ENCODE assay signal across 19 mouse cellular contexts in genomic region chr5:72634791-72635271, GRCm38 (mm10). TPM values are rescaled to one million over a fixed set of nuclear protein-coding genes. Genes with fewer than 3 reads are reported as not detected.
A peak's percentile ranks its signal among the peaks of the same experiment; 100 is the strongest.
DNase-seq lines count a peak whose midpoint lies in the region; ATAC-seq and TF ChIP-seq lines count a peak whose summit lies in the region.
"Had no signal": no experiment of that assay in that cellular context is flagged by ENCODE, and none has a peak within 500 bp of the region (broad histone marks: within the 10 kb centered on the region; RNA-seq: fewer than 3 reads in every experiment).

No protein-coding gene starts in this region.

- H3K9ac ChIP-seq in heart, postnatal 0 days (replicated peaks; ENCODE audit: low read depth, low read length), result no peak overlapping the region
- H3K9ac ChIP-seq: embryonic facial prominence, embryonic 15.5 days; limb, embryonic 12.5 days had no signal

- TF ChIP-seq CTCF in heart, postnatal 0 days (IDR thresholded peaks at IDR 0.05; ENCODE audit: low read depth), result no peak

- no peaks in the 10 kb centered on the region for H3K4me1 ChIP-seq in heart, postnatal 0 days (ENCODE audit: control insufficient read depth, insufficient read depth)
- peaks cover 21% of the 10 kb centered on the region for H3K4me1 ChIP-seq in megakaryocyte, embryonic 14.5 days
- H3K4me1 ChIP-seq: embryonic facial prominence, embryonic 15.5 days; limb, embryonic 12.5 days had no signal

- intact Hi-C loops in left cerebral cortex, postnatal 14 days (cut with DNase I), result no loop called here

- no peaks in the 10 kb centered on the region for H3K9me3 ChIP-seq in heart, postnatal 0 days (replicated peaks; ENCODE audit: control insufficient read depth, low read length)
- H3K9me3 ChIP-seq in megakaryocyte, embryonic 14.5 days, result no peaks in the 10 kb centered on the region
- H3K9me3 ChIP-seq: embryonic facial prominence, embryonic 15.5 days; limb, embryonic 12.5 days had no signal

- no peak for DNase-seq in heart, postnatal 0 days (ENCODE audit: low spot score)
- DNase-seq in heart, adult 8-10 months (ENCODE audit: low spot score), result no peak
- peak; percentile 91 for DNase-seq in T-cell, adult 2 months (ENCODE audit: low spot score)
- DNase-seq in thymus, postnatal 0 days (ENCODE audit: low spot score), result peak; percentile 94
- no peak for DNase-seq in adrenal gland, adult 8-10 months
- no peak for DNase-seq in left cerebral cortex, postnatal 14 days (ENCODE audit: low spot score in 2 of 2)
- DNase-seq in kidney, adult 11 months, result no peak
- DNase-seq: B cell, adult 2 months; cerebellum, postnatal 25 days; gastrocnemius, postnatal 36 days; kidney, adult 18-20 months; layer of hippocampus, adult 9-11 months; lung, postnatal 10 days had no signal

- WGBS in heart, postnatal 0 days, result 62% methylated on average over 9 of the region's 9 CpGs

- TF ChIP-seq EP300 in heart, postnatal 0 days (IDR thresholded peaks at IDR 0.05; ENCODE audit: low read depth), result no peak

- H3K4me3 ChIP-seq in heart, postnatal 0 days (ENCODE audit: low read depth, low read length), result no peak overlapping the region
- peak overlapping the region; percentile 84 for H3K4me3 ChIP-seq in megakaryocyte, embryonic 14.5 days (replicated peaks)
- H3K4me3 ChIP-seq: embryonic facial prominence, embryonic 15.5 days; limb, embryonic 12.5 days had no signal

- H3K27ac ChIP-seq in heart, postnatal 0 days (ENCODE audit: low read depth), result peak overlapping the region; percentile 28; the same call in 1 of the 2 replicates
- H3K27ac ChIP-seq: embryonic facial prominence, embryonic 15.5 days; limb, embryonic 12.5 days had no signal

- H3K27me3 ChIP-seq in heart, postnatal 0 days (ENCODE audit: control insufficient read depth, insufficient read depth, low read length), result no peaks in the 10 kb centered on the region
- no peaks in the 10 kb centered on the region for H3K27me3 ChIP-seq in megakaryocyte, embryonic 14.5 days (replicated peaks)
- H3K27me3 ChIP-seq: embryonic facial prominence, embryonic 15.5 days; limb, embryonic 12.5 days had no signal

- no peak overlapping the region for H3K4me2 ChIP-seq in heart, postnatal 0 days (ENCODE audit: low read depth, low read length)
- H3K4me2 ChIP-seq: embryonic facial prominence, embryonic 15.5 days; limb, embryonic 12.5 days had no signal

- H3K36me3 ChIP-seq in heart, postnatal 0 days (replicated peaks; ENCODE audit: control insufficient read depth, insufficient read depth, low read length), result no peaks in the 10 kb centered on the region
- no peaks in the 10 kb centered on the region for H3K36me3 ChIP-seq in megakaryocyte, embryonic 14.5 days (replicated peaks; ENCODE audit: low read length)
- H3K36me3 ChIP-seq: embryonic facial prominence, embryonic 15.5 days; limb, embryonic 12.5 days had no signal

- no peak for ATAC-seq in heart, postnatal 0 days (ENCODE audit: insufficient read depth, low read depth)
- ATAC-seq: forebrain, embryonic 16.5 days had no signal

RNA-seq across cellular contexts. Expression of gene Cnga1, which starts 9.2 kb away (rescaled TPM):
- total RNA-seq in heart, postnatal 0 days (2014; rRNA removed; ENCODE audit: low replicate concordance), result not detected in 2 replicates
- not detected in 2 replicates for polyA plus RNA-seq in heart, postnatal 0 days (2015; fragmentation: Nextera tagmentation; extraction: Ambion mirVana)
- total RNA-seq in heart, adult 8-10 months (2022), result not detected
- polyA plus RNA-seq in megakaryocyte, embryonic 14.5 days (2012; ENCODE audit: insufficient read depth, low replicate concordance), result not detected in 2 replicates
- polyA plus RNA-seq in thymus, postnatal 0 days (2015; fragmentation: Nextera tagmentation; extraction: Ambion mirVana), result 2.0 and 2.1 TPM in 2 replicates
- total RNA-seq in adrenal gland, adult 8-10 months (2022), result under 1 TPM in 1 of 4 experiments, not detected in 3; 0.15 TPM
- not detected for total RNA-seq in left cerebral cortex, postnatal 14 days (2021)
- total RNA-seq: gastrocnemius, postnatal 36 days; heart, postnatal 25 days; midbrain, postnatal 0 days had no signal
- polyA plus RNA-seq: embryonic facial prominence, embryonic 15.5 days; forebrain, embryonic 16.5 days; limb, embryonic 12.5 days had no signal

RNA-seq across cellular contexts. Expression of gene Nipal1, which starts 12.8 kb away (rescaled TPM):
- 0.46 TPM in 1 of 2 replicates, not detected in the other for total RNA-seq in heart, postnatal 0 days (2014; rRNA removed; ENCODE audit: low replicate concordance)
- polyA plus RNA-seq in heart, postnatal 0 days (2015; fragmentation: Nextera tagmentation; extraction: Ambion mirVana), result 0.08 TPM in 1 of 2 replicates, not detected in the other
- total RNA-seq in heart, adult 8-10 months (2022), result not detected
- not detected in 2 replicates for polyA plus RNA-seq in megakaryocyte, embryonic 14.5 days (2012; ENCODE audit: insufficient read depth, low replicate concordance)
- polyA plus RNA-seq in thymus, postnatal 0 days (2015; fragmentation: Nextera tagmentation; extraction: Ambion mirVana), result 5.0 and 8.4 TPM in 2 replicates
- total RNA-seq in adrenal gland, adult 8-10 months (2022), result 1 to 10 TPM in 1 of 4 experiments, under 1 TPM in 3; 0.24 to 3.5 (median 0.60) TPM
- not detected for total RNA-seq in left cerebral cortex, postnatal 14 days (2021)
- total RNA-seq: gastrocnemius, postnatal 36 days; heart, postnatal 25 days had no signal
- polyA plus RNA-seq: forebrain, embryonic 16.5 days had no signal

RNA-seq across cellular contexts. Expression of gene Gm5868, which starts 47.5 kb away (rescaled TPM):
- not detected in 2 replicates for total RNA-seq in heart, postnatal 0 days (2014; rRNA removed; ENCODE audit: low replicate concordance)
- polyA plus RNA-seq in heart, postnatal 0 days (2015; fragmentation: Nextera tagmentation; extraction: Ambion mirVana), result not detected in 2 replicates
- not detected for total RNA-seq in heart, adult 8-10 months (2022)
- polyA plus RNA-seq in megakaryocyte, embryonic 14.5 days (2012; ENCODE audit: insufficient read depth, low replicate concordance), result not detected in 2 replicates
- not detected in 2 replicates for polyA plus RNA-seq in thymus, postnatal 0 days (2015; fragmentation: Nextera tagmentation; extraction: Ambion mirVana)
- total RNA-seq in adrenal gland, adult 8-10 months (2022), result 1 to 10 TPM in 3 of 4 experiments, under 1 TPM in 1; 0.64 to 2.3 (median 1.5) TPM
- total RNA-seq in left cerebral cortex, postnatal 14 days (2021), result under 1 TPM; 0.26 to 0.44 TPM
- total RNA-seq: gastrocnemius, postnatal 36 days; heart, postnatal 25 days had no signal

RNA-seq across cellular contexts. Expression of gene Zar1, which starts 53.8 kb away (rescaled TPM):
- not detected in 2 replicates for total RNA-seq in heart, postnatal 0 days (2014; rRNA removed; ENCODE audit: low replicate concordance)
- polyA plus RNA-seq in heart, postnatal 0 days (2015; fragmentation: Nextera tagmentation; extraction: Ambion mirVana), result not detected in 2 replicates
- not detected for total RNA-seq in heart, adult 8-10 months (2022)
- not detected in 2 replicates for polyA plus RNA-seq in megakaryocyte, embryonic 14.5 days (2012; ENCODE audit: insufficient read depth, low replicate concordance)
- polyA plus RNA-seq in thymus, postnatal 0 days (2015; fragmentation: Nextera tagmentation; extraction: Ambion mirVana), result 1.0 and 1.2 TPM in 2 replicates
- total RNA-seq in adrenal gland, adult 8-10 months (2022), result not detected
- 1 to 10 TPM in 1 of 2 experiments, under 1 TPM in 1; 0.92 to 1.9 TPM for total RNA-seq in left cerebral cortex, postnatal 14 days (2021)
- total RNA-seq: gastrocnemius, postnatal 36 days; heart, postnatal 25 days had no signal

Comparison
In these comparisons a context has a peak if more than half of its experiments do, and no peak if none do; other contexts are left out.
1. DNase-seq: peak in T-cell, adult 2 months (single experiment) and thymus, postnatal 0 days (single experiment); none in heart, postnatal 0 days (single experiment), heart, adult 8-10 months (single experiment), adrenal gland, adult 8-10 months (single experiment), left cerebral cortex, postnatal 14 days (0 of 2) and kidney, adult 11 months (single experiment).